Mouse (Mus musculus) gastrocnemius, postnatal 4 days (tissue): ENCODE results near the gene Hadha. TPM values are rescaled to one million over a fixed set of nuclear protein-coding genes. Genes with fewer than 3 reads are reported as not detected.

ENCODE experiments used
- DNase-seq, 2 experiments: peaks; one replicate each; pipeline ENCODE4 v3.0.0; 2021 to 2022; ENCODE audit warnings: low spot score in 2 of 2, mixed read lengths in 2 of 2
- total RNA-seq, 2 experiments: library from RNA; stranded (reverse); gene quantifications; 2 replicates each; pipeline ENCODE4 v1.2.3; 2021

The Hadha gene
- total RNA-seq, 2 experiments from 2014 or later: 337 to 342 TPM

DNA sequence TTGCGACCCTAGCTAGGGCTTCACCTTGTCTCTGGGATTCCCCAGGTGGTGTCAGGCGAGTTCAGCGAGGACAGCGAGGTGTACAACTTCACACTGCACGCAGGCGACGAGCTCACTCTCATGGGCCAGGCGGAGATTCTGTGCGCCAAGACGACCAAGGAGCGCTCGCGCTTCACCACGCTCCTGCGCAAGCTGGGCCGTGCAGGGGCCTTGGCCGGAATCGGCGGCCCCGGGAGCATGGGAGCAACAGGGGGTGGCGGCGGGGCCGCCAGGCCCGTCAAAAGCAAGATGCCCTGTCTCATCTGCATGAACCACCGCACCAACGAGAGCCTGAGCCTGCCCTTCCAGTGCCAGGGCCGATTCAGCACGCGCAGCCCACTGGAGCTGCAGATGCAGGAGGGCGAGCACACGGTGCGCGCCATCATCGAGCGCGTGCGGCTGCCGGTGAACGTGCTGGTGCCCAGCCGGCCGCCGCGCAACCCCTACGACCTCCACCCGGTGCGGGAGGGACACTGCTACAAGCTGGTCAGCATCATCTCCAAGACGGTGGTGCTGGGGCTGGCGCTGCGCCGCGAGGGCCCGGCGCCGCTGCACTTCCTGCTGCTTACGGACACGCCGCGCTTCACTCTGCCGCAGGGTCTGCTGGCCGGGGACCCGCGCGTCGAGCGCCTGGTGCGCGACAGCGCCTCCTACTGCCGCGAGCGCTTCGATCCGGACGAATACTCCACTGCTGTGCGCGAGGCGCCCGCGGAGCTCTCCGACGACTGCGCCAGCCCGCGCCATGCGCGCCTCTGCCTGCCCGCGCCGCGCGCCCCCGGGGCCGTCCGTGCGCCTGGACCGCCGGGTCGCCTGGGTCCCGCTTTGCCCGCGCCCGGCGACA is 40.8 kb downstream of the Hadha start:
- peak; percentile 72 to 84 for DNase-seq

DNA sequence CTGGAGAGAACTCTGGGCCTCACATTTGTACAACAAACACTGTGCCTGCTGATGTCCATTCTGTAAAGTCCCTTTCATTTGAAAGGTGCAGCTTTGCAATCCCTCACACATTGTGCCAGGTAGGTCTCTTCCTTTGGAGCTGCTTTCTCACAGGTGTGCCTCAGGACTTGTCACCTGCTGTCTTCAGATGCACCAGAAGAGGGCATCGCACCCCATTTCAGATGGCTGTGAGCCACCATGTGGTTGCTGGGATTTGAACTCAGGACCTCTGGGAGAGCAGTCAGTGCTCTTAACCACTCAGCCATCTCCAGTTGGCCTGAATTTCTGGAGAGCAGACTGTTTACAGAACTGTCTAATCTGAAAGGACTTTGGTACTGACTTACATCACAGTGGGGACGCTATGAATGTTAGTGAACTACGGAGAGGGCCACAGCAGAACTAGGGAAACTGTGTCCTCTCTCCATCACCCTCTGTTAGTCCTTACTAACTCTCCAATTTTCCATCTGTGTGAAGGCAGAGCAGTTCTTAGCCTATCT is 42.4 kb downstream of the Hadha start:
- no peak for DNase-seq

DNA sequence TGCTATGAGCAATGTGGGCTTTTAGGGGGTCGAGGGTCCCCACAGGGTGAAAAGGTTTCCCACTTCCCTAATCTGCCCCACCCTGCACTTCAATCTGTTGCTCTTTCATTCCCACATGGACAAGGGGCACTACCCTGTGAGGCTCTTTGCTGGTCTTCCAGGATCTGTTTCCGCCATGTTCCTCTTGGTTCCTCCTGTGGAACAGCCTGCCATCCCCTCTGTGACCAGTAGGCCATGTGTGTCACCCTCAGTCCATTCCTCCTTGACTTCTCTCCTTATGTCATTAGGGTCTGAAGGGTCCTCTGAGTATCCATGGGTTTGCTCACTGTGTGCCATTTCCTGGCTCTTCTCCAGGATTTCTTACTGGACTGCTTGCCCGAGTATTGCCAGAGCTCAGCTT is 43.2 kb downstream of the Hadha start:
- DNase-seq: no peak

DNA sequence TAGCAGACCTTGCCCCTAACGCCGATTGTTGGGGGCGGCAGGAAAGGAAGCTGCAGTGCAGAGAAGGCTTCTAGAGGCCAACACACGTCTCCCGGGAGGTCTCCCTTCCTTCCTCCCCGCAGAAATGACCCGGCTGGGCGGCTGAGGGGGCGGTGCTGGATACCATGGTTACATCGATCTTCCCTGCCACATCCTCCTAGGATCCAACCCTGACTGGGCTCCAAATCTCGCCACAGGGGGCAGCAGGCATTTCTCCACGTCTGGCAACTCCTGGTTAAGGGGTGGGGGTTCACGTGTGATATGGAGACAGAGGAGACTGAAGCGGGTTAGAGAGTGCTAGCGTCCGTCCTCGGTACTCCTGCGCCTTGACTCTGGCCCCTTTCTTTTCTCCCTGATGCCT is 43.8 kb downstream of the Hadha start:
- peak in 1 of 2 experiments; percentile 34 for DNase-seq

DNA sequence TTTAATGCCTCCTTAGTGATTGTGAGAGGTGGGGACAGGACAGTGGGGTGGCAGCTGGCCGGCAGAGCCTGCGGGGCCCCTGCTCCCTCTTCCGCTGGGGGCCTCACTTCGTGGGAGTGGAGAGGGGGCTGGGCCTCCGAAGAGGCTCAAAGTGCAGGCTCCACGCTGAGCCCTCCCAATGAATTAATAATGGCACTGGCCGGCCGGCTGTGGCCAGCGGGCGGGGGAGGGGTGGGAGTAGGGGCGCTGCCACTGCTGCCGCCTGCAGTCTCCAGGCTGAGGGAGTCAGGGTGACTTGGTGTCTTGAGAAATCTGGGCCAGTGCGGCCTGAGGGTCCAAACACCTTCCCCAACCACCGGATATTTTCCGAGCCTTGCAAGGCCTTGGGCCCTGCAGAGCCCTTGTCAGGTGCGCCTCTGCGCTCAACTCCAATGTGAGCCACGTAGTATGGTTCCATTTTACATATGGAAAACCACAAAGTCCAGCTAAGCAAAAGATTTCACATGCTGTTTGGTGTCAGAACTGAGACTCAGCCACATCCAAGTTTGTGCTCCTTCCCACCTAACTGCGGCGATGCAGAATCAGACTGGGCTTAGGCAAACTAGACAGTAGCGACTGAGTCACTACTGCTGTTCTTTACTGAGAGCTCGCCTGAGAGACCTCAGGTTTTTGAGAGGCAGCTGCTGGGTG is 44.4 kb downstream of the Hadha start:
- DNase-seq: no peak

DNA sequence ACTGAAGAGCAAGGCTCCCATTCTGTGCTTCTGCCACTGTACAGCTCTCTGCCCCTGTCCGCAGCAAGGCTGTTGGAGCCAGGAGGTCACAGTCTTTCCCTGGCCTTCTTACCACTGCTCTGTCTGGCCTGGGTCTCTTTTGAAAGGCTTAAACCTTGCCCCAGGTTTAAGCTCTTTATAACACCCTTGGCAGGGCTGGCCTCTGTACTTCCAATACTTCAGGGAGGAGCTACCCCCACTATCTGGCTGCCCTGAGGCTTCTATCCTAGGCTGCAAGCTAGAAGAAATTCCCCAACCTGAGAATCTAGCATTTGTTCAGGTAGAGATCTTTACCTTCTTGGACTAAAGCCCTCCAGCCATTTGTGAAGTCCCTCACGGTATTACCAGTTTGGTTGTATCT is 45.1 kb downstream of the Hadha start:
- no peak for DNase-seq

DNA sequence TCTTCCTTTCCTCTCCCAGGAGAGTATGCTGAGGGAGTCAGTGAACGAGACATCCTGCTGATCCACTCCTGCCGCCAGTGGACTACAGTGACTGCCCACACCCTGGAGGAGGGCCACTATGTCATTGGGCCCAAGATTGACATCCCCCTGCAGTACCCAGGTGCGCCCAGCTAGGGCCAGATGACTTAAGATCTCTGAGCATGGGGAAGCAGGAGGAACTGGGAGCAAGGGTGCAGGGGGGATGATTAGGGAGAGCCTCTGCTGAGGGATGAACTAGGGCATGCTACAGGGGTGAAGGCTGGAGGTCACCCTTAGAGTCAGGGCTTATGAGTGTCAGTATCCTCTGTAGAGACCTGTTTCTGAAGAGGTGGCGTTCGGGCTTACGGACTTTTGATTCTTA is 46.7 kb downstream of the Hadha start:
- peak in 1 of 2 experiments; percentile 13 for DNase-seq

DNA sequence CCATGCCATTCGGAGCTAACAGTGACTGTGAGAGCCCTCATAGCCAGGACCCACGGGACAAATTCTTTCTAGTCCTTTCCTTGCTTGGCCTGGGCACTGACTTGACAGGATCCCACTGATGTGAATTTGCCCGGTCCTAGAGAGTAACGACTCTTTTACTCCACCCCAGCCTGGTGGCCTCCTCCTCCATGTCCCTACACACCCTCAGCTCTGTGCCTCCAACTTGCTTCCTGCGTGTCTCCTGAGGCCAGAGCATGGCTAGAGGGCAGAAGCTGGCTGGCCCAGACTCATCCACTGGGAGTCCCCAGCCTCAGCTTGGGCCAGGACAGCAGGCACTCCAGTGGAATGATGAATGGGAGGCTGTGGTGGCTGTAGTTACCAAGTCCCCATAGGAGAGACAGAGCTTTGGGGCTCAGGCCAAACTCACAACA is 47.3 kb downstream of the Hadha start:
- peak in 1 of 2 experiments; percentile 15 for DNase-seq

DNA sequence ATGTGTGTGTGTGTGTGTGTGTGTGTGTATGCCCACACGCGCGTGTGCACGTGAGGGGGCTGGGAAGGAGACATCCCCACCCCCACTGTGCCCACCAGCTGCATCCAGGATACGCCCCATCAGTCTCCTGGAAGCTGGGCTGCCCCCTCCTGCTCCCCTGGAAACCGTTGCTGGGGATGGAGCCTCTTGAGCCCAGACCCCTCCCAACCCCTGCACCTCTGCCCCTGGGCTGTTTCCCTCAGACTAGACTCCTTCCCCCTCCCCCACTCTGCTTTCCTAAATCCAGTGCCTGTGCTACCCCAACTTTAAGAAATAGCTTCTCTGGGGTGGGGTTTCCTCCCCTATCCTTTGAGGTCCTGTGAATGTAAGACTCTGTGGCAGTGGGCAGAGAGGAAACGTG is 47.8 kb downstream of the Hadha start:
- DNase-seq: peak in 1 of 2 experiments; percentile 15

DNA sequence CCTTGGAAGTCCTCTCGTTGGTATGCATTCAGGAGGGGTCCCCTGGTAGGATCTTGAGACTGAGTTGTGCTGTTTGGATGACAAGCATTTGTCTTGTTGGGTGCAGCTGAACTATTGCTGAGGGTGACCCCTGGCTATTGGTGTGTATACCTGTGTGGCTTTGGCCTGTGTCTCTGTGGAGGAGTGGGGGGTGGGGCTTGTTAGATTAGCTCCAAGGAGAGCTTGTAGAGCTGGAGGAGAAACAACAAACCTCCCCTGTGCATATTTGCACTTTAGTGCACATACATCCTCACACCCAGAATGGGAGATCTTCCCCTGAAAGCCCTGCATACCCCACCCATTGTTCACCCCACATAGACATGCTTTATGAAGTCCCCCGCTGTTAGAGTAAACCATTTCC is 48.2 kb downstream of the Hadha start:
- peak in 1 of 2 experiments; percentile 9 for DNase-seq

DNA sequence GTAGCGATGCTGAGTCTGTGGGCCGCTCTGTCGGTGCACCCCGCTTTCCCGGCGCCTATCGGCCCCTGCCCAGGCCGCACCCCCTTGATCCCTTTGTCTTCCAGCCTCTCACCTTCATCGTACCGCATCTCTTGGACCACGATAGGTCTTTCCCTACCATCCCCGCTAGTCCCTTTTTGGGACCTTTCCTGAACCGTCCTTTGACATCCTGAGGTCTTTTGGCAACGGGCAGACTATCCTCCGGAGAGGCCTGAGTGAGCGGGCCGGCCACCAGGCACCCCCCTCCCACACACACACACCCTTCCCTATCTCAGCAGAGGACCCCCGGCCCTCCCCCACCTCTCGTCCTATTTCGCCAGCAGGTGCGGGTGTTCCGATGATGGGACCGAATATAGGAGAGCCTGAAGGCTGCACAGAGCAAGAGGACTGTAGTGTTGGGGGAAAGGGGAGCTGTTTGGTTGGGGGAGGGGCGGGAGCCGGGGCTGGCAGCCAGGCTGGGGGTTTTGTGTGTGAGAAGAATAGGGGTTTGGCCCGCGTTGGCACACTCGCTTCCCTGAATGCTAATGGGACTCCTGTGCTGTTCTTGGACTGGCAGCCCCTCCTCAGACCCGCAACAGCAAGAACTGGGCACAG is 49.2 kb downstream of the Hadha start, which contains the start of gene 3110082J24Rik:
3110082J24Rik (minus strand) TSS at position 419 of the 633 bp plus-strand sequence.
- peak in 1 of 2 experiments; percentile 14 for DNase-seq

DNA sequence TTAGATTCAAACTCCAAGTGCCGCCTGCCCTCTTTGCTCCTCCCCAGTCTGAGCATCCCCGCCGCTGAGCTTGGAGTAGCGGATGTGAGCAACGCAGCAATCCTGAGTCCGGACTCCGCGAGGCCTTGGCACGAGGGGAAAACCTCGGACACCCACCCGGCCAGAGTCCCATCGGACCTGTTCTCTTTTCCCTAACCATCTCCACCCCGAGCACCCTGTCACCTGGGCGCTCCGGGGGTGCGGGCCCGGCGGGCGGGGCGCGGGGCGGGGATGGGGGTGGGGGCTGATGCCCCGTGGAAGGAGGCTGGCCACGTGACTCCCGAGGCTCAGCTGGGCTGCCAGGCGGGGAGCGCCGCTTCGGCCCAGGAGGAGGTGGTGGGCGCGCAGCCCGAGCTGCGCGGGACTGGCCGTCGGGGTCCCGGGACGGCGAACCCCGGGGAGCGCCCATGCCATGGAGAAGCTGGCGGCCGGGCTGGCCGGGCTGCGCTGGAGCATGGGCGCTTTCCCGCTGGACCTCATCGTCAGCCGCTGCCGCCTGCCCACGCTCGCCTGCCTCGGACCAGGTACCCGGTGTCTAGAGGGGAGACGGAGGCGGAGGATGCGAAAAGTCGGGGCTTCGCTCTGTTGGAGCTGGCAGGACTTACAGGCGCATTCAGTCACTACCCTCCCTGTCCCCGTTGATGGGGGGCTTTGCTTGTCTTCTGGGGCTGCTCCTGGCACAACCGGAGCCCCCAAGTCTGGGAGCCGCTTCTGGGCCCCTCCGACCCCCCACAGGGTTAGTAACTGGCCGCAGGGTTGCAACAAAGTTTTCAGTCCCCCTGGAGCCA is 49.9 kb downstream of the Hadha start, which contains the start of gene Garem2:
Garem2 (plus strand) TSS at position 321 of the 827 bp plus-strand sequence.
- peak in 1 of 2 experiments; percentile 16 for DNase-seq

DNA sequence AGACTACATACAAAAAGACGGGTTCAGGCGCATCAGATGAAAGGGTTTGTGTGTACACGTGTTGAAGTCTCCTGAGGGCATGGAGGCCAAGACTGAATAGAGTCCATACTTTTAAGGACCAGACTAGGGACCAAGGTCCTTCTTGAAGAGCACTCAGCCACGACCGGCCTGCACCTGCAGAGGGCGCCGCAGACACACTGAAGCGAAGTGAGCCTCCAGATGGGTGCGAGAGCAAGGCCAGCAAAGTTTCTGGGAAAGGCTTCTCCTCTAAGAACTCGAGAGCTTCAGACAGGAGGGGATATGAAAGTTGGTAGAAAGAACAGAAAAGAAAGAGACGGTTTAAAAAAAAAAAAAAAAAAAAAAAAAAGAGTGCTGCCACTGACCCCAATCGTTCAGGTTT is 50.6 kb downstream of the Hadha start:
- DNase-seq: peak in 1 of 2 experiments; percentile 59

DNA sequence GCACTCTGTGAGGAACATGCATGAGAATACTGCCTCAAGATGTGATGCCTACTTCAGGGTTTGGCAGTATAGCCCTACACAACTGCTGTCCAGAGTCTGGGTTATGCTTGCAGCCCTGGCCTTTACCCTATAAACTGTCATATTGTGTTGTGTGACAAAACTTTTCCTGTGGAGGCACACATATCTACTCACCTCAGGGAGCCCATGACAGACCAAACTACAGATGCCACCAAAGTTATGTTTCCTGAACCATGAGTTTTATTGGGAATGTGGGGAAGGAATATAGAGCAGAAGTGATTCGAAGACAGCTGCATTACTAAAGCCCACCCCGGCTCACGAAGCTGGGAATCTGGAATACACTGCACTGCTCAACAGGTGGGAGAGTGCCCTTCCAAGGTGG is 51.6 kb downstream of the Hadha start:
- DNase-seq: no peak

DNA sequence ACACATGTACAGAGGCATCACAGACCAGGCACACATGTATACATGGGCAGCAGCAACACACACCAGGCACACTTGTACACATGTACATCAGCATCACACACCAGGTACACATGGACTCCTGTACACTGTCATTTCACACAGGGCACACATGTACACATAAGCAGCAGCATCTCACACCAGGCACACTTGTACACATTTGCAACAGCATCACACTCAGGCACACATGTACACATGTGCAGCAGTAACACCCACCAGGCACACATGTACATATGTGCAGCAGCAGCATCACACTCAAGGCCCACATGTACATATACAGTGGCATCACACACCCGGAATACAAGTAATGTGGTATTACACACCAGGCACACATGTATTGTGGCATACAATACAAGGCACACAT is 56.7 kb downstream of the Hadha start:
- no peak for DNase-seq

DNA sequence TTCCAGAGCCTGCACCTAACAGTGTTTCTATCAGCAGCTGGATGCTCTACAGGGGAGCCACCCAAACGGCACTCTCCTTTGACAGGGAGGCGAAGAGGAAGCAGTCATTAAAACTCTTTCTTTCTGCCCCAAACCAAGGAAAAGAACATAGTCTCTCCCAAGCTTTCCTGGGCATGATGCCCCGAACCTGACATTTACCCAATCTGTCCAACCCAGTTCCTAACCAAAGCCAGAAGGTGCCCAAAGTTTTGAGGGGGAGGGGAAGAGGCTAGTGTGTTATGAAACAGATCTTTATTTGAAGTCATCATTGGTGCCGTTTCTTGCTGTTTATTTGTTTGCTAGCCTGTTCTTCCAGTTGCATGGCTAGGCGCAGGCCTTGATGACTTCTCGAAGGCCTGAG is 59.2 kb downstream of the Hadha start:
- no peak for DNase-seq

DNA sequence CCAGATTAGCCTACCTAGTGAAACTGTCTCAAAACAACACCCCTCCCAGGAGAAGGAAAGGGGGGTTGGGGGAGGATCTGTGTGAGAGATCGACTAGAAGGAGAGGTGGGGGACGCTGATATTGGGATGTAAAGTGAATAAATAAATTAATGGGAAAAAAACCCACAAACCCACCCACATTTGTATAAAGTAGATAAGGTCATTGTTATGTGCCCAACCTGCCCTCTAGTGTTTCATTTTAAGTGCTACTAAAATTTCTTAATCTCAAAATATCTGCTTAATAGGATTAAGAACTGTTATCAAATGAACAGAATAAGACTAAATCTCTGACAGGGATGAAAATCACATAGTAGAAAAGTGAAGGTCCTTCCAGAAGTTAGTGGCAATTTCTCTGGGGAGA is 60.6 kb downstream of the Hadha start:
- no peak for DNase-seq

DNA sequence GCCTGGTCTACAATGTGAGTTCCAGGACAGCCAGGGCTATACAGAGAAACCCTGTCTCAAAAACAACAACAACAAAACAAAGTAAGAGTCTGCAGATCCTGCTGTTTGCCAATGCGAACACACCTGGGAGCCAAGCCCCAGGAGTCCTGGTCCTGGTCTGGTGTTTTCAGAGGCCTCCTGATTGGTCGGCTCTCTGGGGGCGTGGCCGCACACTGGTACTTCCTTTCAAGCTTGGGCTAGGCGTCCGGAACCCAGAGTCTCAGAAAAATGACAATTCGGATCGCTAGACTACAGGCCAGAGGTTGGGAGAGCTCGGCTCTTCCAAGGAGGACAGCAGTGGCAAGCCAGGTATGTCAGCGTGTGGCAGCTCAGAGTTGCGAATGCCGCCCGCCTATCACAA is 62.3 kb downstream of the Hadha start:
- no peak for DNase-seq

DNA sequence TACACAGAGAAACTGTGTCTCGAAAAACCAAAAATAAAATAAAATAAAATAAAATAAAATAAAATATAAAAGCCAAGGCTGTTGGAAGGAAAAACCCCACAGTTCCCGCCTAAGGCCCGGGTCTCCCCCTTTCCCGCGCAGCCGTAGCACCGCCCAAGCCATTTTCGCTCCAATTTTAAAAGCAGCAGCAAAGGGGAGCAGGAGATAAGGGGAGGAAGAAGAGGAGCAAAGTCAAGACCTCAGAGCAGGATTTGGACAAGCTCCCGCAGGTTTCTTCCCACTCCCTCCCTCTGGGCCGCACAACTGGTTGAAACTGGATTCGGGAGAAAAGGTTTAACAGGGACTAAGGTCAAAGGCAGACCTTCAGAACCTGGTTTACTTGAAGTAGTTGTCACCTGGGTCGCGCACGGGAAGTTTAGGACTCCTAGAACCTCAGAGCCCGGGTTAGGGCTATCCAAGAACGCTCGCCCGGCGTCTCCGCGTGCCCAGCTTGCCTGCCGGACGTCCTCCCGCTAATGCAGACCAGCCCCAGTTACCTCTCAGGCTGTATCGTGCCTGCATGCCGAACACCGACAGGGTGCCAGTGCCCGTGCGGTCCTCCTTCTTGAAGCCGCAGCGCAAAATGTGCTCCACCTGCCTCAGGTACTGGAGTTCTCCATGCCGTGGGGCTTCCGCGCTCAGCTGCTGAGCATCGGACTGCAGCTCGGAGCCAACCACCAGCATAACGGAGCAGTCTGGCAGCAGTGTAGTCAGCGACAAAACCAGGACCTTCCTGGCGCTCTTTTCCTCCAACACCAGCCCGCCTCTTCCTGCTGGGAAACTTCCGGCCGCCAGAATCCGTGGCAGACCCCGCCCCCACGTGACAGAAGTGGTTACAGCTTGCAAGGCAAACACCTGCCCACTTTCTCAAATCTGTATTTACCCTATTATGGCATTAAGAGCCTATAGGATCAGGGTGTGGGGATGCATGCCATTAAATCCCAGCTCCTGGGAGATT is 81.8 kb downstream of the Hadha start, which contains the start of gene Tyms:
Tyms (minus strand) TSS at position 793 of the 997 bp plus-strand sequence.
- DNase-seq: peak; percentile 61 to 82
